Comparison of ENCODE assay signal across 16 mouse cellular contexts in the genomic region with DNA sequence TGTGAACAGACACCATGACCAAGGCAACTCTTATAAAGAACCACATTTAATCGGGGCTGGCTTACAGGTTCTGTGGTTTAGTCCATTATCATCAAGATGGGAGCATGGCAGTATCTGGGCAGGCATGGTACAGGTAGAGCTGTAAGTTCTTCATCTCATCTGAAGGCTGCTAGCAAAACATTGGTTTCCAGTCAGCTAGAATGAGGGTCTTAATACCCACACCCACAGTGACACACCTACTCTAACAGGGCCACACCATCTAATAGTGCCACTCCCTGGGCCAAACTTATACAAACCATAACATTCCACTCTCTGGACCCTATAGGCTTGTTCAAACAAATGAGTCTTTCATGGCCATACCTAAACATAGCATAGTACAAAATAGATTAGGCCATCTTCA.
"Had no signal": no experiment of that assay in that cellular context is flagged by ENCODE, and none has a peak within 500 bp of the region (broad histone marks: within the 10 kb centered on the region; RNA-seq: fewer than 3 reads in every experiment).

No protein-coding gene starts in this region.

- H3K9me3 ChIP-seq: neural tube, embryonic 13.5 days; neural tube, embryonic 15.5 days; stomach, embryonic 15.5 days had no signal

- H3K9ac ChIP-seq: neural tube, embryonic 13.5 days; neural tube, embryonic 15.5 days; stomach, embryonic 15.5 days had no signal

- DNase-seq: retina, postnatal 1 day; right cerebral cortex, adult 18-20 months; right cerebral cortex, postnatal 14 days; right cerebral cortex, postnatal 25 days; right cerebral cortex, postnatal 4 days; spleen, adult 18-20 months; thymus, adult 18-20 months; thymus, adult 2 months; thymus, postnatal 14 days; thymus, postnatal 25 days; thymus, postnatal 36 days; thymus, postnatal 4 days had no signal

- H3K4me3 ChIP-seq: neural tube, embryonic 13.5 days; neural tube, embryonic 15.5 days; stomach, embryonic 15.5 days had no signal

- H3K4me2 ChIP-seq: neural tube, embryonic 13.5 days; neural tube, embryonic 15.5 days; stomach, embryonic 15.5 days had no signal

- H3K36me3 ChIP-seq: neural tube, embryonic 13.5 days; neural tube, embryonic 15.5 days; stomach, embryonic 15.5 days had no signal

- H3K4me1 ChIP-seq: neural tube, embryonic 13.5 days; neural tube, embryonic 15.5 days; stomach, embryonic 15.5 days had no signal

- H3K27ac ChIP-seq: neural tube, embryonic 13.5 days; neural tube, embryonic 15.5 days; stomach, embryonic 15.5 days; stomach, postnatal 0 days had no signal

- H3K27me3 ChIP-seq: neural tube, embryonic 13.5 days; neural tube, embryonic 15.5 days; stomach, embryonic 15.5 days had no signal
